Mouse (Mus musculus) C2C12 (cell line): ENCODE results near the gene Uimc1. TPM values are rescaled to one million over a fixed set of nuclear protein-coding genes. Genes with fewer than 3 reads are reported as not detected.

Experiments
- H3K27me3 ChIP-seq: one replicate; pipeline ENCODE4 v1.6.1; 2011; ENCODE audit not compliant: control insufficient read depth, insufficient read depth, insufficient read length
- H3K36me3 ChIP-seq: one replicate; pipeline ENCODE4 v1.6.1; 2011; ENCODE audit not compliant: control insufficient read depth, insufficient read depth
- H3K4me3 ChIP-seq: one replicate; pipeline ENCODE4 v1.5.1; 2011; ENCODE audit warnings: mild to moderate bottlenecking, control low read depth; ENCODE audit not compliant: poor library complexity, insufficient read depth, severe bottlenecking
- H3K79me2 ChIP-seq: one replicate; pipeline ENCODE4 v1.6.1; 2011; ENCODE audit not compliant: control insufficient read depth, insufficient read depth
- H3K79me3 ChIP-seq: one replicate; pipeline ENCODE4 v1.6.1; 2011; ENCODE audit warnings: low read depth, control low read depth
- H3ac ChIP-seq: one replicate; pipeline ENCODE3; 2011; ENCODE audit warnings: low read depth; ENCODE audit not compliant: control insufficient read depth, insufficient read length
- CEBPB ChIP-seq: IDR thresholded peaks from one replicate; pipeline ENCODE4 v1.6.1; 2011; ENCODE audit warnings: low read depth, mild to moderate bottlenecking, control low read depth, moderate library complexity
- CTCF ChIP-seq: IDR thresholded peaks from one replicate; pipeline ENCODE4 v1.5.1; 2011; ENCODE audit not compliant: control insufficient read depth, insufficient read depth, insufficient read length
- FOSL1 ChIP-seq: IDR thresholded peaks from one replicate; pipeline ENCODE4 v1.8.0; 2011; ENCODE audit warnings: mild to moderate bottlenecking, low read length; ENCODE audit not compliant: poor library complexity, insufficient read depth, severe bottlenecking
- MAX ChIP-seq: IDR thresholded peaks from one replicate; pipeline ENCODE4 v1.6.1; 2011; ENCODE audit warnings: mild to moderate bottlenecking, control low read depth
- MYOD1 ChIP-seq: IDR thresholded peaks from one replicate; pipeline ENCODE4 v1.6.1; 2011; ENCODE audit warnings: low read depth; ENCODE audit not compliant: control insufficient read depth, insufficient read length
- MYOG ChIP-seq: IDR thresholded peaks from one replicate; pipeline ENCODE4 v1.6.1; 2011; ENCODE audit not compliant: control insufficient read depth, insufficient read length; ENCODE audit errors: extremely low read depth
- USF1 ChIP-seq: IDR thresholded peaks from one replicate; pipeline ENCODE4 v1.6.1; 2011; ENCODE audit warnings: low read depth, mild to moderate bottlenecking, control low read depth, moderate library complexity
- polyA plus RNA-seq: library from polyadenylated mRNA; unstranded; fragments of >200 nt; fragmentation: generic; extraction: Trizol; gene quantifications from one replicate; pipeline ENCODE4 v1.2.1, GENCODE M21; 2012; ENCODE audit warnings: missing spikeins

Uimc1 gene
- polyA plus RNA-seq, 1 experiment, result 9.6 TPM

DNA sequence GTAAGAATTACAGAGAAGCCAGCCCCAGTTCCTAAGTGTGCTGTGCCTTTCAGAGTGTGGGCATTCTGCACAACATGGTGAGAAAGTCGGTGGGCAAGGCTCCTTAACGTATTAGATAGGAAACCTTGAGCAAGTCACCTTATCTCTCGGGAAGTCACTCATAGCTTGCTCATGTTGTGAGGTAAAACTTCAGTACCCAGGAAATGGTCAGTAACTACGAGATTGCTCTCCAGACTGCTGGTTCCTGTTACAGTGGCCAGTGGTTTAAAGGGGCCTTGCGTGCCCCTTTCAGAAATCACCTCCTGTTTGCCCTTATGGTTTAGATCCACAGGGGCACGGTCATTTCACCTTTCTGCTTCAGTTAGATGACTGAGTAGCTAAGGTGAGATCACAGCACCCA is 14.3 kb upstream of the Uimc1 start:
- H3K79me3 ChIP-seq, result peaks cover 16% of the 10 kb centered on the region
- no peaks in the 10 kb centered on the region for H3K27me3 ChIP-seq
- peaks cover 70% of the 10 kb centered on the region for H3K36me3 ChIP-seq
- H3K4me3 ChIP-seq, result no peak overlapping the region
- no peak overlapping the region for H3ac ChIP-seq
- TF ChIP-seq USF1 (no peak), CTCF (no peak), MAX (no peak), CEBPB (no peak), MYOG (no peak), FOSL1 (no peak), MYOD1 (no peak)
- peaks cover 29% of the 10 kb centered on the region for H3K79me2 ChIP-seq

DNA sequence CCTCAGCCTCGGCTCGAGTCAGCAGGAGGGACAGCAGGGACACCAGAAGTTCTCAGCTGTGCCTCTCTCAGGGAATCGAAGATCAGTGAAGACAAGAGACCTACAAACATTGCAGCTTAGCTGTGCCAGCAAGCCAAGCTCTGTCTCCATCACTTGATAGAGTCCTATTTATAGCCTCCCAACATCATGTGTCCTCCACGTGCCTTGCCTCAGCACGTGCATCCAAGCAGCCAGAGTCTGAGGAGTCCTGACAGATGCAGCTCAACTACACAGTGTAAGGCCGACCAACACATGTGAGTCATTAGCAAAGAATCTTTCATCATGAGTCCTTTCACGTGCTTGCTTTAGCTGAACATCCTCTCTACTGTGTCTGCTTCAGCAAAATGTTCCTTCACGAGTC is 7.6 kb upstream of the Uimc1 start:
- no peak overlapping the region for H3K4me3 ChIP-seq
- peaks cover 30% of the 10 kb centered on the region for H3K36me3 ChIP-seq
- H3ac ChIP-seq, result no peak overlapping the region
- no peaks in the 10 kb centered on the region for H3K27me3 ChIP-seq
- peaks cover 51% of the 10 kb centered on the region for H3K79me3 ChIP-seq
- H3K79me2 ChIP-seq, result peaks cover 73% of the 10 kb centered on the region
- TF ChIP-seq MYOD1, result peak; percentile 89
- TF ChIP-seq MYOG, result no peak
- TF ChIP-seq USF1, result peak; percentile 85
- peak; percentile 92 for TF ChIP-seq MAX
- TF ChIP-seq CTCF, result no peak
- TF ChIP-seq CEBPB, result no peak
- TF ChIP-seq FOSL1, result no peak

DNA sequence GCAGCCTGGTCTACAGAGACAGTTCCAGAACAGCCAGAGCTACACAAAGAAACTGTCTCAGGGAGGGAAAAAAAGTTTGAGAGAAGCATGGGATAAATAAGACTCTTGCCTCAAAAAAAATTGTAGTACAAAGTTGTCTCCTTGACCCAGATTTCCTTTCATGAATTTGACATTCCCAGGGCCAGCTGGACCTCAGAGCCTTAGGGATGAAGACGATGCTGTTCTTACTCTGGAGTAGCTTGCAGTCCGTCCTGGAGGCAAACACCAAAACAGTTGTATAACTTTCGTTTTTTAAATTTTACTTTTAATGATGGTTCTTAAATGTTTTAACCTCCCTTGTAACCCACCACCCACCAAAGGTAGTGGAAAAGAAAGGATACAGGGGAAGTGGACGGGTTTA is 7.0 kb upstream of the Uimc1 start:
- Histone ChIP-seq H3K79me3 (peaks cover 51% of the 10 kb centered on the region), H3ac (no peak overlapping the region), H3K79me2 (peaks cover 71% of the 10 kb centered on the region), H3K36me3 (peaks cover 27% of the 10 kb centered on the region), H3K27me3 (no peaks in the 10 kb centered on the region), H3K4me3 (no peak overlapping the region)
- TF ChIP-seq MAX (no peak), MYOG (no peak), MYOD1 (no peak), CEBPB (no peak)

DNA sequence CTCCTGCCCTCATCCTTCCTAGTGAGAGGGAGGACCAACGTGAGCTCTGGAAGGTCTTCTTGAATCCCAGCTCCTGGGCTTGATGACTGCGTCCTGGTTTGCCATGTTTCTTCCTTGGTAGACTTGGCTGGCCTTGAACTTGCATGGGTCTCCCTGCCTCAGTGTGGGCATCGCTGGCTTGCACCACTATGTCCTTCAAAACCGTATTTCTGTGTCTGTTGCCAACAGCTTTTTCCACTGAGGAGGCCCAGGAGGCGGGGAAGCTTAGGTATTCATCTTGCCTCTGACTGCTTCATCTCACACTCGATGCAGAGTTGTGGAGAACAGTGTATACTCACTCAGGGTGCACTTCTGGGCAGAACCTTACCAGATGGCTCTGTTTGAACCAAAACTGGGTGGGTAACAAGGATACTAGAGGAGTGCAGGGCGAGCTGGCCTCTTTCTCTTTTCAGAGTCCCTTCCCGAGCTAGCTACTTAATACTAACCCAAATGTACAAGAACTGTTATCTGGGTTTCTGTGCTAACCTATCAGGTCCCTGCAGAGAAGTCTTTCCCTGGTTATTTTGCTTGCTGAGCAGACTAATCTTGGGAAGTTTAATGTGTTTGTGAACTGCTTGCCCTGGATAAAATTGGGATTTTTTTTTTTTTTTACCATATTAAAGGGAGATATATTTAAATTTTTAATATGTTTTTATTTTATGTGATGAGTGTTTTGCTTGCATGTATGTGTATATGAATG is 6.0 kb upstream of the Uimc1 start:
- no peak for TF ChIP-seq MAX
- no peak for TF ChIP-seq MYOG
- no peak for TF ChIP-seq FOSL1
- TF ChIP-seq USF1, result no peak
- no peak for TF ChIP-seq CTCF
- no peak for TF ChIP-seq CEBPB
- TF ChIP-seq MYOD1, result no peak
- H3ac ChIP-seq, result peak overlapping the region; percentile 86

DNA sequence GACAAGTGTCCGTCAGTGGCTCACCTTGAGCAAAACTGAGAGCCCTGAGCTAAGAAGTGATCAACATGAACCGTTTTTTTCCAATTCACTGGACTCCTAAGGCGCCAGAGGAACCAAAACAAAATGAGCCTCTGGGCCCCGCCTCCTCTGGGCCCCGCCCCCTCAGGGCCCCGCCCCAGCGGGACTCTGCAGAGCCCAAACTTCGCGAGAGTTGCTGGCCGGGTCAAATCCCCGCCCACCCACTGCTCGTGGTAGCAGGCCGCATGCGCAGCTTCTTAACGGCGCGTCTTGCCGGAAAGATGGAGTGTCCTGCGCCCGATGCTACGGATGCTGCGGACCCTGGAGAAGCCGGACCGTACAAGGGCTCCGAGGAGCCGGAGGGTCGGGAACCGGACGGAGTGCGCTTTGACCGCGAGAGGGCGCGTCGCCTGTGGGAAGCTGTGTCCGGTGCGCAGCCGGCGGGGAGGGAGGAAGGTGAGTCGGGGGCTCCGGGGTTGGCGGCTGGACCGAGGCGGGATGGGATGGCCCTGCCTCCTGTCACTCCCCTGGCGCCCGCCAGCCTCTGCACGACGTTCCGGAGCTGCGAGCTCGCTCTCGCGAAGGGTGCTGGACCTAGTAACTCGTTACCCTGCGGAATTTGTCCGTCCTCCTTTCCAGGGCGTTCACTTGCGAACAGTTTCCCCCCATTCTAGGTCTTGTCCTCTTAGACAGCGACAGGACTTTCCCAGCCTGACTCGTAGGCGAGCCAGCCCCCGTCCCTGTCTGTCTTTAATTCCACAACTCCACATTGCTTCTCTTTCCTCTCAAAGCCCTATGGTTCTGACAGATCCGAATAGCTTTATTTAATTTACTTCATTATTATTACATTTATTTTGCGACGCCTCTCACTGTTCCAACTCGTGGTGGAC is 5.2 kb upstream of the Uimc1 start, which contains the start of gene Zfp346:
Zfp346 (plus strand) TSS at position 267 of the 908 bp plus-strand sequence.
- H3K36me3 ChIP-seq, result peaks cover 20% of the 10 kb centered on the region
- H3K79me3 ChIP-seq, result peaks cover 43% of the 10 kb centered on the region
- peak within 1 kb of the TSS; percentile 80 for H3K4me3 ChIP-seq
- H3K27me3 ChIP-seq, result no peaks in the 10 kb centered on the region
- peaks cover 53% of the 10 kb centered on the region for H3K79me2 ChIP-seq
- TF ChIP-seq CTCF (no peak), MYOD1 (no peak), MAX (peak; percentile 59), USF1 (no peak)
- H3ac ChIP-seq, result peak within 1 kb of the TSS; percentile 86

More for the DNA sequence above, 6.0 kb upstream of the Uimc1 start:
- Histone ChIP-seq H3K79me3 (peaks cover 50% of the 10 kb centered on the region), H3K4me3 (peak overlapping the region; percentile 80), H3K79me2 (peaks cover 61% of the 10 kb centered on the region), H3K36me3 (peaks cover 20% of the 10 kb centered on the region), H3K27me3 (no peaks in the 10 kb centered on the region)
